Mouse (Mus musculus): Measurements from ENCODE around the gene Als2cr12.
"Not testable (repeated sequence)": the region's sequence is repeated elsewhere in the genome, so short reads cannot be mapped to it uniquely, and the experiment has no call there.

The Als2cr12 gene

DNA sequence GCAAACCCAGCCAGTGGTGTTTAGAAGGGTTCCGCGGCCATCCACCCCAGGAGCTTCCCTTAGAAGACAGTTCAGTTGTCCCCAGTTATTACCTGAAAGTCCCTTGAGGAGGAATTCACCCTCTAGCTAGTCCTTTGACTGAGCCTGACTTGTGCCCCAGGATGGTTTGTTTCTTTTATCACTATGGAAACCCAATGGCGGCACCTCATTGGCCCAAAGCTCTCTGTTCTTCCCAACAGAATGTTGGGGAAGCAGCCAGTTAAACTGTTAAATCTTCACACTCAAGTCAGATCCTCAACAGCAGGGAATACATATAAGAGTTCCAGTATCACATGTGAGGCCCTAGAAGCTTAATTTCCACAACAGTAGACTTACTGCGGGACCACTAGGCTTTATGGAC lies at the start of gene Als2cr12:
Gene Als2cr12 (minus strand): TSS at position 180 of the 400 bp plus-strand sequence.
- DNase-seq = not testable (repeated sequence)

DNA sequence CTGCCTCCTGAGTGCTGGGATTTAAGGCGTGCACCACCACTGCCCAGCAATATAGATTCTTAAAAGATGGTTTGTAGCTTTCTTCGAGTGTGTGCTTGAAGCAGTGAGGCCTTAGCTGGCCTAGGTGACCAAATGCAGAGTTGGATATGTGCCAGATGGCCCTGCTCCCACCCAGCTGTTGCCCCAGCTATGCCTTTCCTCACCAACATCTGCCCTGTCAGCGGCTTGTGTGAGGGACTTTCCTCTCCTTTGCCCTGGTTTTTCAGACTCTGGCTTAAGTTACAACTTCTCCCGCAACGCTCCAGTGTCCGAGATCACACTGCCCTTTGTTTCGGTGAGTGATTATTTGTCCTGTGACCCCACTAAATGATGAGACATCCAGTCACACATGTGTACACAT lies 48.9 kb upstream of the Als2cr12 start:
- DNase-seq = no peak

DNA sequence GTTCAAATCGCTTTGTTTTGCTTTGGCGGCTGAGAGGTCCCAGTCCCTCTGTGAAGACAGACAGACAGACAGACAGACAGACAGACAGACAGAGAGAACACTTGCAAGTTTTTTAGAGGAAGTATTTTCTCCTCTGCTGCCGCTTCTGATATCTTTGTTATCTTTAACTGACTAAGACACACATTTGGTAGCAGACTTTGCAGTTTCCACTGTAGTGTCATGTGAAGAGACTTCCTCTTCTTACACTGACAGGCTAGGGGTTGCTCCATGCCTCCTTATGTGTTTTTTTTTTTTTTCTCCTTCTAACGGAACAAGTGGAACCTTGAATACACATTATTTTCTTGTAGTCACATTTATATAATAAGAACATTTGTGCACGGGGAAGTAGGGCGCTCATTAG lies 47.5 kb upstream of the Als2cr12 start:
- DNase-seq = no peak

- DNase-seq = no peak
Observed at GRCm38 (mm10) chr1:58742571-58743021, 46.8 kb upstream of the Als2cr12 start.

GRCm38 (mm10) chr1:58739529-58739928 lies 43.7 kb upstream of the Als2cr12 start:
- peak; percentile 79 for DNase-seq

- no peak for DNase-seq
Observed at GRCm38 (mm10) chr1:58736968-58737367, 41.2 kb upstream of the Als2cr12 start.

GRCm38 (mm10) chr1:58735962-58736361 lies 40.2 kb upstream of the Als2cr12 start:
- DNase-seq = no peak

GRCm38 (mm10) chr1:58734043-58734920 lies 38.5 kb upstream of the Als2cr12 start:
- DNase-seq = no peak

GRCm38 (mm10) chr1:58733636-58734035 lies 37.8 kb upstream of the Als2cr12 start:
- DNase-seq = no peak

DNA sequence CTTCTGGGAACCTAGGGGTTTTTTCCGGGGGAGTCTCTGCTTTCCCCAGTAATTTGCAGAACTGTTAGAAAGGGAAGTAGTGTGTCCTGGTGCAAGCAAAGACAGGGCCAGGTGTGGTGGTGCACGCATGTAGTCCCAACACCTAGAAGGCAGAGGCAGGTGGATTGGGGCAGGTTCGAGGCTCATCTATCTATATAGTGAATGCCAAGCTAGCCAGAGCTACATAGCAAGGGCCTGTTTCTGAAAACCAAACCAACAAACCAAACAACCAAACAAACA lies 32.7 kb upstream of the Als2cr12 start:
- DNase-seq = no peak

GRCm38 (mm10) chr1:58727747-58728589 lies 32.2 kb upstream of the Als2cr12 start:
- DNase-seq = peak; percentile 82

DNA sequence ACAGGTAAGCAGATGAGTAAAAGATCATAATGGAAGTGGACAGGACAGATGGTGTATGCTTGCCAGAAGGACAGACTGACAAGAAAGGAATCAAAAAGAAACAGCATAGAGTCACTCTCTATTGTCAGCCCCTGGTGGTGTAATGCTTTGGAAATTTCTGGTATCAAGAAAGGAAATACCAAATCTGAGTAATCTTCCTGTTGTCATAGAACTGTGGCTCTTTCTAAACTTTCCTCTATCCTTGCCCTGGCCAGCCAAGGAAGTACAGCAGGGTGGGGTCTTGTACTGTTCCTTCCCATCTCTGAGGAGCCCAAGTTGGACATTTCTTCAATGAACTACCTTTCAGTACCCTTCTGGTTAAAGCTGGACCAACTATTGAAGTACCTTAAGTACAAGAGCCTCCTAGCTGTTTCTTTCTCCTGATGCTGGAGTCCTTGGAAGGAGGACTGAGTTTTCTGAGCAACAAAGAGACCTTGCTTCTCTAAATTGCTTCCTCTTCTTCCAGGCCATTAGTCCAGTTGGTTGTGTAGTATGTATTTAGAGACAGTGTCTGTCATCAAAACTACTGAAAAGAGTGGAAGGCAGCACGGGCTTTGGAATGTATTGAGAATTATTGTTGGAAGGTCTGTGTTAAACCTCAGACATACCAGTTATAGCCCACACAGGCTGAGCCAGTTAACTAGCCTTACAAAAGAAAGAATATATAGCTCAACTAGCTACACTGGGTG lies 31.4 kb upstream of the Als2cr12 start:
- no peak for DNase-seq

GRCm38 (mm10) chr1:58725767-58726166 lies 30.0 kb upstream of the Als2cr12 start:
- no peak for DNase-seq

DNA sequence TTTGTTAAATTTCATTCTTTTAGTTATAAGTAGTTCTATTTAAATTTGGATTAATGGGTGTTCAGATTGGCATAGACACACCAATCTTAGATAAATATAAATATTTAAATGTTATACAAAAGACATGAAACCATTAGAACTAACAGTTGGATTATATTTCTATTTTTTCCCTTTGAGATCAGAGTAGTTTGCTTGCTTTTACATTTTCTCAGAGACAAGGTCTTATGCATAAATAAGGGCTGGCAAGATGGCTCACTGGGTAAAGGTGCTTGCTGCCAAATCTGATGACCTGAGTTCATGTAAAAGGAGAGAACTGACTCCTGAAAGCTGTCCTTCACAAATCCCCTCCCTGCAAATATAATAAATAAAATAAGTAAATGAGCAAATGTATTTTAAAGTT lies 29.3 kb upstream of the Als2cr12 start:
- DNase-seq = no peak

DNA sequence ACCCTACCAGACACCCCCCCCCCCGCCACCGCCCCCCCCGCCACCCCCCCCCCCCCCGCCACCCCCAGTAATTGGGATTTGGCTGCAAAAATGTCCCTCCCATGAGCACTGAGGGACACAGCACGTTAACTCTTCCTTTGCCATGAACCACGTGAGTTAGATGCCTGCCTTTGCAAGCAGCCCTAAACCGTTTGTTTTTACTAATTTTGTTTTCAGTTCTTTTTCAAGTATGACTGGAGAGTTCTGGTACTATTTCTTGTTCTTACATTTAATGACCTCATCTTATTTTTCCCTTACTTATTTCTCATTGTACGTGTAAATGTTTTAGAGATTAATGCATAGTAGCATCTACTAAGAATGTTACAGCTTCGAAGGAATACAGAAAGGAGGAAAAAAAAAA lies 28.7 kb upstream of the Als2cr12 start:
- no peak for DNase-seq

DNA sequence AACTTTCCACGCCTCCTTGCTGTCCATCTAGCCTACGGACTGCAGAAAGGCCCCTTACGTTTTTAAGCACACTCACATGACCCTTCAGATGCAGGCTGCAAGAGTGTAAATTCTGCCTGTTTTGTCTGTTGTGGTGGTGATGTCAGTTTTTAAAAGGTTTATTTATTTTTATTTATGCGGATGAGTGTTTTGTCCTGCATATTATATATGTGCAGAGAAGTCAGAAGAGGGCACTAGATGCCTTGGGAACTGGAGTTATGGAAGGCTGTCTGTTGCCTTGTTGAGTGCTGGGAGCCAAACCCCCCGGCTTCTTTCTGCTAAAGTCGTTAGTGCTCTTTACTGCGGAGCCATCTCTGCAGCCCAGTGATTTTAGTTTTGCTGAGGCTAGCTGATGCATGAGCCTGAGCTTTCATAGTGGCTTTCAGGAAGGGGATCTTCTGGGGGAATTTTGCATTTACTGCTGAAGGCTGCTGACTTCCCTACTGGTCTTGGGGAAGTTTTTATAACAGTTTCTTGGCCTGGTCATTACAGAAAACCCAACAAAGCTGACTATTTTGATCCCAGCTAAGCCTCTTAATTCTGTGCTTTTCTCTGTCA lies 28.1 kb upstream of the Als2cr12 start:
- DNase-seq = no peak

GRCm38 (mm10) chr1:58723062-58723808 lies 27.4 kb upstream of the Als2cr12 start:
- DNase-seq = no peak

GRCm38 (mm10) chr1:58722115-58722938 lies 26.5 kb upstream of the Als2cr12 start:
- DNase-seq = no peak

DNA sequence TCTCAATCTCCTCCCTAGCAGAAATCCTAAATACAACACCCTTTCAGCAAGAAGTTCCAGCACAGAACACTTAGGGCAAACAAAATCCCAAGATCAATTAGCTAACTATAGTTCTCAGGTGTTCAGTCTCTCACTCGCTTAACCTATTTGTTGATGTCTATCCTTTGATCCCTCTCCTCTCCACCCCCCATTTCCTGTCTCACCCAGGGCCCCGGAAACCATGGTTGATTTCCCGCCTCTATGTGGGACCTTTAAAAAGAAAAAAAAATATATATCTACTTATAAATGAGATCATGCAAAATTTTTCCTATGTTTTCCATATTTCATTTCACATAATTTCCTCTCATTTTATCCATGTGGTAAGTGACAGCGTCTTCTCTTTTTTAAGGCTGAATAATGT lies 25.2 kb upstream of the Als2cr12 start:
- no peak for DNase-seq

- DNase-seq = no peak
Observed at GRCm38 (mm10) chr1:58720090-58720489, 24.3 kb upstream of the Als2cr12 start.

GRCm38 (mm10) chr1:58719356-58719945 lies 23.7 kb upstream of the Als2cr12 start:
- no peak for DNase-seq

All from cerebellum, adult 9-11 months (tissue).